Mouse (Mus musculus) myocyte (in vitro differentiated cells): ENCODE data around the gene Inpp5e.

ENCODE experiments used
- CEBPB ChIP-seq: IDR thresholded peaks from 2 replicates; pipeline ENCODE4 v1.6.1; 2011; ENCODE audit warnings: mild to moderate bottlenecking, moderate library complexity; ENCODE audit not compliant: poor library complexity, insufficient read depth, severe bottlenecking
- E2F4 ChIP-seq: IDR thresholded peaks from one replicate; pipeline ENCODE4 v1.6.1; 2011; ENCODE audit warnings: mild to moderate bottlenecking, control low read depth, moderate library complexity; ENCODE audit not compliant: insufficient read depth
- MAX ChIP-seq: IDR thresholded peaks from one replicate; pipeline ENCODE4 v1.6.1; 2011; ENCODE audit warnings: low read depth, mild to moderate bottlenecking, control low read depth
- MYOD1 ChIP-seq, 3 experiments: IDR thresholded peaks; one replicate each; pipeline ENCODE4 v1.6.1; 2011; ENCODE audit warnings: control low read depth in 2 of 3, low read depth in 2 of 3, mild to moderate bottlenecking in 2 of 3, moderate library complexity in 1 of 3; ENCODE audit not compliant: insufficient read length in 2 of 3, control insufficient read depth in 1 of 3
- POLR2A ChIP-seq: IDR thresholded peaks from one replicate; pipeline ENCODE4 v1.6.1; 2011; ENCODE audit warnings: low read depth, mild to moderate bottlenecking, control low read depth, moderate library complexity; ENCODE audit not compliant: insufficient read length
- POLR2AphosphoS2 ChIP-seq: IDR thresholded peaks from one replicate; pipeline ENCODE4 v1.6.1; 2011; ENCODE audit warnings: low read depth, control low read depth; ENCODE audit not compliant: insufficient read length
- TCF3 ChIP-seq: IDR thresholded peaks from one replicate; pipeline ENCODE4 v1.6.1; 2011; ENCODE audit warnings: low read depth, control low read depth; ENCODE audit not compliant: insufficient read length
- USF1 ChIP-seq: IDR thresholded peaks from one replicate; pipeline ENCODE4 v1.6.1; 2011; ENCODE audit warnings: low read depth, mild to moderate bottlenecking, control low read depth, moderate library complexity

DNA sequence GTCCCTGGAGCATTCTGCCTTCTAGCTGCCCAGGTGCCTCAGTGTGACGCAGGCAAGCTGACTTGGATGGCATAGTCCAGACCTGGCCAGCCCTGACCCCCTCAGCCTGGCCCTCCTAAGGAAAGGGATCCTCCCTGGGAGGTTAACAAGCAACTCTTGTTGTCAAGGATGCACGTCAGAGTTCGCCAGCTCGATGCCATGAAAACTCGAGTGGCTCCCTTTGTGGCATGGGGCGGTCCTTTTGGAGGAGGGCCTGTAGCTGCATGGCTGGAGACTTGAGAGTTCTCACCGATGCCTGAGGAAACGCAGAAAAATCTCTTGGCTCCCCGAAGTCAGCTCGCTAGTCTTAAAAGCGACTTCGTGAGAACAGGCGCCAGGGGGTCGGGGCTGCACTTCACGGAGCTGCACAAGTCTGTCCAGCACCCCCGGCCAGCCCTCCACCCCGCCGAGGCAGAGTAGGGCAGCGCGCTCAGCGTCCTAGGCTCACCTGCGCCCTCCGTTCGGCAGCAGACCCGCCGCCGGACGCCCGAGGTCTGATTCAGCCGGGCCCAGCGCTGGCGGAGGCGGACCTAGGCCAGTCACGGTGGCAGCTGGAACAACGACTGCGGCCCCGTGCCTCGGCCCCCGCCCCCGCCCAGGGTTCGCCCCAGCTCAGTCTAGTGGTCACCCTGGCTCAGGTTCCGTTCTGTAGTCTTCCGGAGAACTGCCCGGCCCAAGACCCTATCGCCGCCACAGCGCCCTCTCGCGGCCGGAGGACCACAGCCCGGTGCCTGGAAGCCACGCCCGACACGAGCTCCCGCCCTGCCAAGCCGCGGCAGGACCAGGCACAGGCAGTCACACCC is at the start of gene Inpp5e:
- peak in 1 of 3 experiments; percentile 81 for TF ChIP-seq MYOD1 (IDR thresholded peaks at IDR 0.05; ENCODE audit: control insufficient read depth in 1 of 3, insufficient read length in 2 of 3, low read depth in 2 of 3)
- peak; percentile 89 for TF ChIP-seq POLR2A
- no peak for TF ChIP-seq MAX
- no peak for TF ChIP-seq USF1
- TF ChIP-seq POLR2AphosphoS2, result peak; percentile 96
- no peak for TF ChIP-seq CEBPB
- no peak for TF ChIP-seq TCF3
- no peak for TF ChIP-seq E2F4
